Mouse (Mus musculus) adrenal gland, adult 2 months (tissue): ENCODE results near the gene Slc23a2. TPM values are rescaled to one million over a fixed set of nuclear protein-coding genes. Genes with fewer than 3 reads are reported as not detected.
A peak's percentile ranks its signal among the peaks of the same experiment; 100 is the strongest.

Experiments used
- DNase-seq: peaks from one replicate; pipeline ENCODE4 v3.0.0; 2021
- polyA plus RNA-seq: library from polyadenylated mRNA; depleted of rRNA; stranded (reverse); fragments of >200 nt; gene quantifications from 2 replicates; pipeline ENCODE4 v1.2.3, GENCODE M21; 2012; rRNA removed
- total RNA-seq, 2 experiments: library from RNA; stranded (reverse); gene quantifications; 2 replicates each; pipeline ENCODE4 v1.2.3; 2021

The Slc23a2 gene
- total and polyA plus RNA-seq, 3 experiments, result 59.7 to 206 (median 80.6) TPM

DNA sequence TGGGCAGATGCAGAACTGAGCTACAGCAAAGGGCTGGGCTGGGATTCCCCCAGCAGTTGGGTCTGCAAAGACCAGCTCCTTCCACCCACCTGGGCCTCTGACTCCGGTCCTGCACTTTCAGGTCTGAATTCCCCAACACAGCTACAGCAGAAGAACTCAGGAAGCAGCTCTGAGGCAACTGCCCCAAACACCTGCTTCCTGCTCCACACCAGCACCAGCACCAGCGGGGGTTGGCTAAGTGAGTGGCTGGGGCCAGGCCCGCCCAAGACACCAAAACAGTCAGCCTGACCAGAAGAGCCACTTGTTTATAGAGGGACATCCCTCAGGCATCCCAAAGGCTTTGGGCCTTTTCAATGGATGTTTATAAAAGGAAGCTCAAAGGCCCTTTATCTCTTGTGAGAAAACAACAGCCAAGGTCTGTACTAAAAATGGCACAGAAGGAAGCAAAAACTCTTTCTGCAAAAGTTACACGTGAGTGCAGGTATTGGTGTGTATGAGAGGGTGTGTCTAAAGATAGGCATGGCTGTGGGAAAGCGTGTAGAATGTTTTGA, 123.8 kb downstream of the Slc23a2 start:
- peak; percentile 25 for DNase-seq

DNA sequence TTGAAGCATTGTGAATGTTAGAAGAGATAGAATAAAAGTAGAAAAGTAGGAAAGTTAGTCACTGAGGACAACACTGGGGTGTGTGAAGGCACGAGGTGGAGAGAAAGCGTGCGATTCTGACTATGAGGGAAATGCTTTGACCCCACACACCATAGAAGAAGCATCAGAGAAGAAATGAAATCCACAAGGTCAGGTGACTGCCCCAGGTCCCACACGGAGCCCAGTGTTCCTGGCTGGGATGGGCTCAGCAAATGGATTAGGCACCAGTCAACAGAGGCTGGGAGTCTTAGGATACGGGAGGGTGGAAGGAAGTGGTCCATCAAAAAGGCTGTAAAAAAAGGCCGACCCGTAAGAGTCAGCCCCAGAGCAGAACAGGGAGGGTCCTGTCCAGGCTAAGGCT, 124.5 kb downstream of the Slc23a2 start:
- no peak for DNase-seq

DNA sequence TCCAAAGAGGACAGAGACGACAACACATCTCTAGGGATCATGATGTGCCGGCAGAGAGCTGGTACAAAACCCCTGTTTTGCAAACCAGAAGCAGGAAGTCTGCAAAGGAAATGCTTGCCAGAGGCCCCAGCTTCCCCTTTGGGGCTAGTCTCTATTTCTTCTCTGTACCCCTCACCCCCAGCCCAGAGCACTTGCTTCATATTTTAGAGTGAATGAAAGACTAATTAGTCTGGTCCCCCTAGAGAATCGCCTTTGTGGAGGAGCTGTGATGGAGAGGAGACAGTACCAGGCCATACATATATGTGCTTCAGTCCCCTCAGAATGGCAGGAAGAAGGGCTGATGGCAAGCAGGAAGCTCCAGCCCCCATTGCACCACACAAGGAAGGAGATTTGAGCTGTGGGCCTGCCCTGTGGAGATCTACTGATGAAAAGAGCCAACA, 125.5 kb downstream of the Slc23a2 start:
- DNase-seq, result no peak

DNA sequence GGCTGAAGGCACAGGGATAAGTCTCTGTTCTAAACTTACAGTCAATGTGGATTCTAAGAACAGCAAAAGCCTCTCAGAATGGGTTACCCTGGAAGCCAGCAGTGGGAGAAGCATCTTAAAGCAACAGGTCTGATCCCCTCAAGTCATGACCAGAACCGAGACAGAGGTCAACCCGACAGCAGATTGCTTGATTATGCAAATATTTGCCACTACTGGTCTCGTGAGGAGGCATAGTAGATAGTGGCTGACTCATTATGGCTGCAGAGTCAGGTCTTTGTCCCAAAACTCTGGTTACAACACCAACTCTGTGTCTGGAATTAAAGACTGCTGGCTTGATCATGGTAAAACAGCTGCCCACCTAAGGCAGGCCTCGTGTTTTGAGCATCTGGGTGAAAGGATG, 126.8 kb downstream of the Slc23a2 start:
- DNase-seq, result no peak

DNA sequence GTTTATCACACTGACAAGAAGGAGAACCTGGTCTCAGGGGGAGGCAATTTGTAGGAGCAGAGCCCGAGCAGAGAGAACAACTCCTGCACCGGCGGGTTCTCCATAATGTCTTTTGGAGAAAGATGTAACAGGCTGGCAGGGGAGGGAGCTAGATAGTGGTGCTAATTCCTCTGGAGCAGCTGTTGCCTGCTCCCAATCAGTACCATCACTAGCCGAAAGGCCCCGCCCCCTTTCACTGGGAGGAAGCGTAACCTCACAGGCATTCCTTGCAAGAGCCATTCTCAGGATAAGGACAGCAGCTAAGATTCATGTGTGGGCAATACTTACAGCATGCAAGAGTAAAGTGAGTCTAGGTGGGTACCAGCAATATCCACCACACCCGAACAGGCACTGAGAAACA, 127.3 kb downstream of the Slc23a2 start:
- no peak for DNase-seq

DNA sequence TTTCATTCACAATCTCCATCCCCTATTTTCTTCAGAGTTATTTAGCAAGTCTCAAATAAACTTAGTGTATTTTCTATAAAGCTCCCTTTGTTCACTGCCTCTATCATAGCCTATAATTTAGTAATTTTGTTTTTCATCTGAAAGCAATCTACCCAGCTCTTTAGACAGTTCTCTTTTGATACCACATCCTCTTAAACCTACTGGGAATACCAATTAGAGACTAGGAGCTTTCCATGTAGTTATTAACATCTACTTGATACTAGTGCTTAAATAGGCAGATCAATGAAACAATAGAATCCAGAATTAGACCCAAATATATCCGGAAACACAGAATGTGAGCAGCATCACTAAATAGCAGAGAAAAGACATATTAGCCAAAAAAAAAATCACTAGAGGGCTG, 128.9 kb downstream of the Slc23a2 start:
- DNase-seq, result no peak

DNA sequence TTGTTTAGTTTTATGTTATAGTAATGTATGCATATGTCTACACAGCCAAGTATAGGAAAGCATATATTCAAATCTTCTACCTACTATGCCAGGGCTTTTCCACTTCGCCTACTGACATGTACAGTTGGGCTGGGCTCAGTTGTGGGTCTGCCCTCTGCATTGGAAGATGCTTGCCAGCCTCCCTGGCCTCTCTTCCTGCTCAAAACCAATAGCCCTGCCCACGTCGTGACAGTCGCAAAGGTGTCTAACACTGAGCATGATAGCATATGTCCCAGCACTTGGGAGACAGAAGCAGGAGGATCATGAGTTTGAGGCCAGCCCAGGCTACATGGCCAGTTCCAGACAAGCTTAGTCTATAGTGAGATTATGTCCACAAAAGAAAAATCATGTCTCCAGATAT, 131.8 kb downstream of the Slc23a2 start:
- DNase-seq, result no peak

DNA sequence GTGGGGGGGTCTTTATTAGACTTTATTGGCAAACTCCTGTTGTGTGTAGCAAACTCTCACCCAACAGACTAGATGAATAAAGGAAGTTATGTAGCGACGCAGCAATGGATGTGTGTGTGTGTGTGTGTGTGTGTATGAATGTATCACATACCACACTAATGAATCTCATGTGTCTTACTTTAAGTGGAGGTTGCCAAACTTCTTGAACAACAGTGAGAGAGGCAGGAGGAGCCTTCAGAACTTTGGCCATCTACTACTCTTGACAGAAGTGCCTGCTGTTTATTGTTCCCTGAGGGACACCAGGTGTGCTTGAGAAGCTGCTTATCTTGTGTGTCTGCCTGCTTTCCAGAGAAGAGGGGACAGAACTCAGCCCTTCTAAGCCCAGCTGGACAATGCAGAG, 134.1 kb downstream of the Slc23a2 start:
- DNase-seq, result no peak

DNA sequence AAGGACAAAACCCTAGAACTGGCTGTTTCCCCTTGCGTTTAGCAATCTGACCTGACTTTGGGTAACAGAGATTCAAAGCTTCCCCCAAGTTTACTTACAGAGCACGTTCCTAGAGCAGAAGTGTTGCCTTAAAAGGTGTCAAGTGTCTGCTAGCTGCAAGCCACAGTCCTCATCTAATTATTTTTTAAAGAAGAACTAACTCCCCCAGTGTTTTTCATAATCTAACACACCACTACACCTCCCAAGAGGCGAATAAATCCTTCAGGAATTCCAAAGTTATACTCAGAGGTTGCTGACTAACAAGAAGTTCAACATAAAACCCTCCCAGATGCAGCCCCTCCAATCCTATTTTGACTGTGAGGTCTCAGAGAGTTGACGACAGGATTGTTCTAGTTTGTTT, 136.7 kb downstream of the Slc23a2 start:
- DNase-seq, result no peak

DNA sequence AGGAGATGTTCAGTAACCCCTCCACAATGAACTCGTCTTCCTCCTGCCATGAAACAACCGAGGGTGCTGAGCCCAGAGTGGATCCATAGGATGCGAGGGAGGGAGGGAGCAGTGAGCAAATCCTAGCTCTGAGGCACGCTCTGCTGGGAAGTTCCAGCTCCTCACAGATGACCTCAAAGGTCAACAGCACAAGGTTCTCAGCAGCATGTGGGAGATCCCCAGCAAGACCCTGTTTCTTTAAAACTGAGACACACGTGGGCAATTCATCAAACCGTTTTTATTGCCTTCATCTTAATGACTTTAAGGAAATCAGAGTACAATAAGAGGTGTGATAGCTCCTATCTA, 137.5 kb downstream of the Slc23a2 start:
- no peak for DNase-seq

DNA sequence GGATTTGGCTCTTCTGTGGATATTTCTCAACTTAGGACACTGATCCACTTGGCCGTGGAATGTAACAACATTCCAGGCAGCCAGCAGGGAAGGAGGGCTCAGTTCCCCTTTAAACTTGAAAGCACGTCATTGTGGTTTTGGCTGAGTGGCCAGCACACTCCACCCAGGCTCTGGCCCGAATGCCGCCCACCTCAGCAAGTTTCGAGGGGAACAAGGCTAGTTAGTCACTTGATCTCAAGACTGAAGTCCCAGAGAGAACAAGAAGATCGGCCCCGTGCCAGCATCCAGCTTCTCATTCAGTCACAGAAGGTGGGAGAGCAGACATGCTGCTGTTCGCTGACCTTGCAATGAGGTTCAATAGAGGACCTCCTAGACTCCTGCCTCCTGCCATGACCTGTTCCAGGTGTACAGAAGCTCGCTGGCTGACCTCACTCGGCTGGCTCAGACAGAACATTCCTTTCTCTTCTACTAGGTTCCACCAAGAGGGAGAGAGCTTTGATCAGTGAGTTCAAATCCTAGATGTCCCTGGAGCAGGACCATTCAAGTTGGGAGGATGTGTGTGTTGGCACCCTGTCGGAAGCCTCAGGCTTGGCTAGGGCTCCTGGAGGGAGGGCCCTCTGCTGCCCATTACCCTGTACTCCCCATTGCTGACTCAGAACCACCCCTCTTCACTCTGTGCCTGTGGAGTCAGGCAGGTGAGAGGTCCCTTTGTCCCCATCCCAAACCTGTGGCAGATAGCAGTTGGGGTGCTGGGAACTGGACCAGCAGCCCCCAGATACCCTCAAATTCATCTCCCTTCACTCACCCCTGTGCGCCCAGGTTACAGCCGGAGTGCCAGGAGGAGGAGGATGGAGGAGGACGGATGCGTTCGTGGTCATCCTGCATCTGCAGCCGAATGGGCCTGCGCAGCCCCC, 138.1 kb downstream of the Slc23a2 start:
- peak; percentile 57 for DNase-seq

DNA sequence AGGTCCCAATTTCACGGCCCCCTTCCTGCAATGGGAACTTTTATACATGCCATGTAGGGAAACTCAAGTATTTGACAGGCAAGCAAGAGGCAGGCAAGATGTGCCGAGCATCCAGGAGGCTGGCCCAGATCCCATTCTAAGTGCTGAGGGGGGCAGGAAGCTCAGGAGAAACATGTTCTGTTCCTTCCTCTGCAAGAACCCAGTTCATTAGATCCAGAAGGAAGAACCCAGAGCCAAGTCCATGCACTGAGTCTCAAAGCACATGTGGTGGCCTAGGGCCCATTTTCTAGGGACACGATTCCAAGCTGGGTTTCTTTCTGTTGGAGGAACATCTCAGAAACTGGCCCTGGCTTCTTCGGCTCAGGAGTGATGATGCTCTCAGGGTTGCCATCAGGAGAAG, 139.5 kb downstream of the Slc23a2 start:
- no peak for DNase-seq

DNA sequence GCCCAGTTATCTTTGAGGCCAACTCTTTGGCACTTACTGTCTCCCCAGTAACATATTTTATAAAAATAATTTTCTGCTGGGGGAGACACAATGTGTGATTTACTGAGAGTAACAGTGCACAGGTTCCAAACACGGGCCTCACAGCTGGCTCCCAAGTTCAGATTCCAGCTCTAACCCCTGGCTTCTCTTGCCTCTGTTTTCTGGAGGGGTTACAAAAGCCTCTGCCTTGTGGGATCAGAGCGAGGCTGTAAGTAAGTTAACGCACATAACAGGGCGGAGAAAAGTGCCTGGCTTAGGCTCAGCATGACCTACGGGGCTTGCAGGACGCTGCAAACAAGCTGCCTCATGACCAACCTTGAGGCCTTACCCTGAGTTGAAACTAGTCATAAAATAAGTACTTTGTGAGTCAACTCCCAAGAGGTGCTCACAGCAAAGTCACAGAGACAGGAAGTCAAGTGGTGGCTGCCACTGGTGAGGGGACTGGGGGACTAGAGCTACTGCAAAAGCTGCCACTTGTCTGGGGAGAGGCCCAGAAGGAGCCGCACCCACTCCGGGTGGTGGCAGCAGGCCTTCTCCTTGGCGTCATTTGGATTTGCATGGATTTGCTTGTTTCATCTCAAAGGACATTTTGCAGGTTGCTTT, 140.3 kb downstream of the Slc23a2 start:
- peak; percentile 38 for DNase-seq

DNA sequence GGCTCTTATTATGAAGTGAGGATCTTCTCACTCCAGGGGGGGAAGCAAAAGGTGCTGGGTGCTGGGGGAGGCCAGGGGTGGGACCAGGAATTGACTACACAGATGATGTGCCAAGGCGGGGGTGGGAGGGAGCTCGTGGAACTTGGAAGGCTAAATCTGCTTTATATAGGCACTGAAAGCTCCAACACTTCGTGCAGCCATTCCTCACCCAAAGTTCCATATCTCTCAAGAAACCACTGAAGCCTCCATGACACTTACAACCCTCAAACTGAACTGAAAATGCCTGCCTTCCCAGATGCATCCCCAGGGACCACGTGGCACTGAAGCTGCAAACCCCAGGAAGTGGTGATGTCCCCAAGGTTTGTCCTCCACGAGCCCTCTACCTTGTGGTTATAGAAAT, 141.0 kb downstream of the Slc23a2 start:
- DNase-seq, result no peak

Other genes with a start within 250 kb of the Slc23a2 start
- gene Prnp, start 235.2 kb downstream of the Slc23a2 start, total RNA-seq, result 100 to 1,000 TPM in 1 of 2 experiments, 10 to 100 TPM in 1; 85.9 to 172 TPM
- gene Prnp, start 235.2 kb downstream of the Slc23a2 start, polyA plus RNA-seq, result 46.8 and 49.2 TPM in 2 replicates
- not detected for gene Prn, start 235.2 kb downstream of the Slc23a2 start, total RNA-seq
- not detected in 2 replicates for gene Prn, start 235.2 kb downstream of the Slc23a2 start, polyA plus RNA-seq
- gene Prnd, start 194.2 kb downstream of the Slc23a2 start, total RNA-seq, result not detected
- 0.70 and 0.90 TPM in 2 replicates for gene Prnd, start 194.2 kb downstream of the Slc23a2 start, polyA plus RNA-seq
- gene Rassf2, start 114.8 kb downstream of the Slc23a2 start, total RNA-seq, result 10 to 100 TPM; 10.4 to 11.7 TPM
- gene Rassf2, start 114.8 kb downstream of the Slc23a2 start, polyA plus RNA-seq, result 10.5 and 12.3 TPM in 2 replicates
- 10 to 100 TPM; 38.9 to 46.1 TPM for gene Tmem230, start 102.7 kb upstream of the Slc23a2 start, total RNA-seq
- gene Tmem230, start 102.7 kb upstream of the Slc23a2 start, polyA plus RNA-seq, result 153 and 204 TPM in 2 replicates
- 10 to 100 TPM; 64.7 to 83.4 TPM for gene Pcna, start 108.2 kb upstream of the Slc23a2 start, total RNA-seq
- gene Pcna, start 108.2 kb upstream of the Slc23a2 start, polyA plus RNA-seq, result 45.6 and 62.0 TPM in 2 replicates
- gene Cds2, start 118.0 kb upstream of the Slc23a2 start, total RNA-seq, result 10 to 100 TPM; 77.4 to 80.9 TPM
- gene Cds2, start 118.0 kb upstream of the Slc23a2 start, polyA plus RNA-seq, result 44.0 and 48.9 TPM in 2 replicates
- gene Prokr2, start 240.3 kb upstream of the Slc23a2 start, total RNA-seq, result under 1 TPM in 1 of 2 experiments, not detected in 1; 0.09 TPM
- gene Prokr2, start 240.3 kb upstream of the Slc23a2 start, polyA plus RNA-seq, result not detected in 2 replicates